Mouse (Mus musculus) limb, embryonic 11.5 days (tissue): ENCODE measurements at regions not wholly inside any gene's neighbourhood (a gene's known extent, or its start where the extent isn't known, plus 50 kb on each side); places are given as distances from the start of the nearest gene placed in this dataset.

Source experiments
- ATAC-seq: fragments of 200-750 bp; cut with Nextera tagmentation; 2 replicates; pipeline ENCODE4 v1.8.0; 2017; ENCODE audit warnings: low read depth; ENCODE audit not compliant: insufficient number of reproducible peaks, low FRiP score, low TSS enrichment
- DNase-seq: peaks from one replicate; pipeline ENCODE4 v3.0.0-alpha.2; 2015; ENCODE audit warnings: low spot score
- H3K27ac ChIP-seq: fragments of 300-500 bp; sonication (generic); replicated peaks from 2 replicates; pipeline ENCODE4 v1.5.1; 2014; ENCODE audit warnings: low read depth, mild to moderate bottlenecking, low read length
- H3K27me3 ChIP-seq: fragments of 300-500 bp; sonication (generic); 2 replicates; pipeline ENCODE4 v1.6.1; 2014; ENCODE audit warnings: mild to moderate bottlenecking, low read length, mixed read lengths; ENCODE audit not compliant: control insufficient read depth, insufficient read depth
- H3K36me3 ChIP-seq: fragments of 300-500 bp; sonication (generic); 2 replicates; pipeline ENCODE4 v1.6.1; 2014; ENCODE audit warnings: mild to moderate bottlenecking, low read length, moderate library complexity, mixed read lengths; ENCODE audit not compliant: control insufficient read depth, insufficient read depth
- H3K4me1 ChIP-seq: fragments of 300-500 bp; sonication (generic); 2 replicates; pipeline ENCODE4 v1.6.1; 2014; ENCODE audit warnings: low read length, mixed read lengths; ENCODE audit not compliant: control insufficient read depth, insufficient read depth
- H3K4me2 ChIP-seq: fragments of 300-500 bp; sonication (generic); 2 replicates; pipeline ENCODE4 v1.6.1; 2014; ENCODE audit warnings: low read depth, mild to moderate bottlenecking, moderate library complexity; ENCODE audit not compliant: severe bottlenecking
- H3K4me3 ChIP-seq: fragments of 300-500 bp; sonication (generic); 2 replicates; pipeline ENCODE4 v1.5.1; 2014; ENCODE audit warnings: low read depth, low read length
- H3K9ac ChIP-seq: fragments of 300-500 bp; sonication (generic); 2 replicates; pipeline ENCODE4 v1.6.1; 2014; ENCODE audit warnings: mild to moderate bottlenecking, low read length
- H3K9me3 ChIP-seq: fragments of 300-500 bp; sonication (generic); 2 replicates; pipeline ENCODE4 v1.6.1; 2016; ENCODE audit warnings: low read length; ENCODE audit not compliant: control insufficient read depth
- WGBS: fragments of 180-500 bp; shearing (Covaris S2); extraction: QIAGEN DNeasy Blood & Tissue Kit; methylation state at CpG from one replicate; pipeline ENCODE4 v1.1.7; 2014; 5-methylcytosine and 5-hydroxymethylcytosine counted together

DNA sequence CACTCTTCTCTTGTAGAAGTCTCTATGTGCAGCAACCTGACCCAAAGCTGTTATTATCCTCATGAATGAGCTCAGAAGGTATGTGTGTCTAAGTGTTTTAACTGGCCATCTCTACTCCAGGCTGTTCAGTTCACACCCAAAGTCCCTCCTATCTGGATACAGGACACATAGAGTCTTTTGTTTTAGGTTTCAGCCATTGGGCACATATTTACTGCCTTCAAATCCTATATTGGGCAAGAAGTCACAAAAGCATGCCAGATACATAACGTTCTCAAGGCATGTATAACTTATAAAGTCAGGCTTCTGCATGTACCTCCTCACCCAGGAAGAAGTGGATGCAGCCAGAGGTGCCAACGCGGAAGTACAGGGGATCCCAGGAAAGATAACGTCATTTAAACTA, 136.6 kb upstream of the Mmadhc start:
- Histone ChIP-seq H3K4me3 (no peak overlapping the region), H3K4me1 (no peaks in the 10 kb centered on the region), H3K4me2 (no peak overlapping the region), H3K9me3 (no peaks in the 10 kb centered on the region), H3K36me3 (no peaks in the 10 kb centered on the region), H3K9ac (no peak overlapping the region), H3K27me3 (no peaks in the 10 kb centered on the region), H3K27ac (no peak overlapping the region)
- no peak for ATAC-seq
- WGBS, result 88% methylated on average over 4 of the region's 4 CpGs
- DNase-seq, result no peak

DNA sequence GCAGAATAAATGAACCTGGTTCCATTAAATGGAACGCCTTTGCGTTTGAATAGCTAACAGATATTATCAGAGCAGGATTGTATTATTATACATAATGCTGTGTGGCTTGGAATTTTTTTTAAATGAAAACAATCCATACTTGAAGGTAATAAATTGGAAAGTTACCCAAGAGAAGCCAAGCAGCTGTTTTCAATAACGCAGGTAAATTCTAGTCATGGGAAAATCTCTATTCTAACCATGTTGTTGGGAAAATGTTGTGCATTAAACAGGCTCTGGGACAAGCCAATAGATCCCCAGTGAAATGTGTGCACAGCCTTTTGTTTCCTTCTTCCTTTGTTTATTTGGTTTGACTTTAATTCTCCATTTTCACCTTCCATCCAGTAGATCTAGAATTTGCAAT, 128.6 kb upstream of the Mmadhc start:
- no peak overlapping the region for H3K4me3 ChIP-seq
- H3K27ac ChIP-seq, result no peak overlapping the region
- H3K9me3 ChIP-seq, result no peaks in the 10 kb centered on the region
- WGBS, result 73% methylated on average over 3 of the region's 3 CpGs
- no peak overlapping the region for H3K4me2 ChIP-seq
- DNase-seq (no peak), ATAC-seq (no peak)
- H3K4me1 ChIP-seq, result no peaks in the 10 kb centered on the region
- no peaks in the 10 kb centered on the region for H3K36me3 ChIP-seq
- H3K27me3 ChIP-seq, result no peaks in the 10 kb centered on the region
- no peak overlapping the region for H3K9ac ChIP-seq

DNA sequence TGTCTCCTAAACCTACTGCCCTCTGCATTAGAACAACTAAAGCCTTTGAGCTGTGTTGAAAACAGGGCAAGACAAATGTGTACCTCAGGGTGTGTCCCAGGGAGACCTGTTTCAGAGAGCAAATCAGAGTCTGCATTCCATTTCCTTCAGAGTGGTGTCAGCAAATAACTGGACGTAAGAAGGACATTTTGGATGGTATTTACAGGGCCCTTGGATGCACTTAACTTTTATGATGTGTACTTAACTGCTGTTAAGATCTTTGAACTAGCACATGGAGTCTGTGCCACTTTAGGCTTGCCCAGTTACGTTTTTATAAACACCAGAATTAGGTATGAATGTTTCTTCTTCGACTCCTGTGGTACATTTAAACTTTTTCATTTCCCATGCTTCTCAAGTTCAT, 123.0 kb upstream of the Mmadhc start:
- Histone ChIP-seq H3K4me2 (no peak overlapping the region), H3K4me1 (0 out of 2 replicates have a peak, but pooled peaks cover 4% of the 10 kb centered on the region), H3K27ac (no peak overlapping the region), H3K9ac (no peak overlapping the region), H3K9me3 (no peaks in the 10 kb centered on the region), H3K27me3 (no peaks in the 10 kb centered on the region), H3K36me3 (no peaks in the 10 kb centered on the region), H3K4me3 (no peak overlapping the region)
- DNase-seq (no peak), ATAC-seq (no peak)
- 24% methylated on average over 3 of the region's 3 CpGs for WGBS

DNA sequence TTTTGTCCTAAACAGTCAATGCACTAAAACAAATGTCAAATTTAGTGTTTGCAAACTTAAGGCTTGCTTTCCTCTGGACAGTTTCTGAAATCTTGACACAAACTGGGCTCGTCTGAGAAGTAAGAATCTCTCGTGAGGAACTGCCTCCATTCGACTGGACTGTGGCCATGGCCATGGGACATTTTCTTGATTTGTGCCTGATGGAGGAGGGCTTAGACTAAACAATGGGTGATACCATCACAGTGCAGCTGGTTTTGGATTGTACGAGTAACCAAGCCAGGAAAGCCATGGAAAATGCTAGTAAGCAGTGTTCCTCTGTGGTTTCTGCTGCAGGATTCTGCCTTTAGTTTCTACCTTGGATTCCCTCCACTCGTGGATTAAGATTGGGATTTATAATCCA, 121.0 kb upstream of the Mmadhc start:
- Histone ChIP-seq H3K9me3 (no peaks in the 10 kb centered on the region), H3K4me2 (no peak overlapping the region), H3K36me3 (no peaks in the 10 kb centered on the region), H3K9ac (no peak overlapping the region), H3K27ac (no peak overlapping the region), H3K4me3 (no peak overlapping the region), H3K4me1 (0 out of 2 replicates have a peak, but pooled peaks cover 4% of the 10 kb centered on the region), H3K27me3 (no peaks in the 10 kb centered on the region)
- ATAC-seq (no peak), DNase-seq (no peak)
- WGBS, result 89% methylated on average over 5 of the region's 5 CpGs

DNA sequence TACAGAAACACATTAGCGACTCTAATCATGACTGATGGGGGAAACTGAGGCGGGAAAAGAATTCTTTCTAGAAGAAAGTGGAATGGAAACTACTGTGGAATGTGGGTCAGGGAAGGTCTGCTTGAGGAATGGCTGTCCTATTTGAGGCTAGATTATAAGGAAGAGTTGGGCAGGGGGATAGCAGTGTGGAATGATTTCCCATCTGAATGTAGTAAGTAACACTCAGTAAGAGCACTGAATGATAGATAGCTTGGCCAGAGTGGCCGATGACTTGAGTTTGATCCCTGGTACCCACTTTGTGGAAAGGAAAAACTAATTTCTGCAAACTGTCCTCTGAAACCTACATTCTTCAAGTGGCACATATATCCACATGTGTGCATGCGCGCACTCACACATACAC, 120.5 kb upstream of the Mmadhc start:
- WGBS, result 91% methylated on average over 5 of the region's 5 CpGs
- no peaks in the 10 kb centered on the region for H3K9me3 ChIP-seq
- H3K4me1 ChIP-seq, result 0 out of 2 replicates have a peak, but pooled peaks cover 4% of the 10 kb centered on the region
- no peaks in the 10 kb centered on the region for H3K36me3 ChIP-seq
- DNase-seq, result no peak
- H3K4me3 ChIP-seq, result no peak overlapping the region
- H3K27ac ChIP-seq, result no peak overlapping the region
- no peak for ATAC-seq
- no peaks in the 10 kb centered on the region for H3K27me3 ChIP-seq
- no peak overlapping the region for H3K4me2 ChIP-seq
- H3K9ac ChIP-seq, result no peak overlapping the region

DNA sequence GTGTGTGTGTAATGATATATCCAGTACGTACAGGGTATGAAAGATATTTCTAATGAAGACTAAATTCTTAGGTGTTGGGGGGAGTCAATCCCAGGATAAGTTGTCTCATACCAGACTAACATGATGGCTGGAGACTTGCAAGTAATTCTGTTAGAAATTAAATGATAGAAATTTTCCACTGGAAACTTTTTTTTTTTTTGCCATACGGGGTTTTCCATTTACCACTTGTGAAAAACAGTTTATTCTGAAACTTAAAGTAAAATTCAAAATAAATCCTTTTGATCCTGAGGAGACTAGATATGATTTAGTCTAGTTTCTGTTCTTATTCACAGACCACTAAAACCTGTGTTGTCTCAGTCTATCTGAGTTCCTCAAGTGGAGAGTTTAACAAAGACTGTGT, 119.5 kb upstream of the Mmadhc start:
- DNase-seq (no peak), ATAC-seq (no peak)
- no peaks in the 10 kb centered on the region for H3K27me3 ChIP-seq
- no peak overlapping the region for H3K4me3 ChIP-seq
- 92% methylated on average over 2 of the region's 2 CpGs for WGBS
- H3K36me3 ChIP-seq, result no peaks in the 10 kb centered on the region
- no peak overlapping the region for H3K27ac ChIP-seq
- H3K9ac ChIP-seq, result no peak overlapping the region
- H3K4me1 ChIP-seq, result 0 out of 2 replicates have a peak, but pooled peaks cover 4% of the 10 kb centered on the region
- H3K4me2 ChIP-seq, result no peak overlapping the region
- H3K9me3 ChIP-seq, result no peaks in the 10 kb centered on the region

DNA sequence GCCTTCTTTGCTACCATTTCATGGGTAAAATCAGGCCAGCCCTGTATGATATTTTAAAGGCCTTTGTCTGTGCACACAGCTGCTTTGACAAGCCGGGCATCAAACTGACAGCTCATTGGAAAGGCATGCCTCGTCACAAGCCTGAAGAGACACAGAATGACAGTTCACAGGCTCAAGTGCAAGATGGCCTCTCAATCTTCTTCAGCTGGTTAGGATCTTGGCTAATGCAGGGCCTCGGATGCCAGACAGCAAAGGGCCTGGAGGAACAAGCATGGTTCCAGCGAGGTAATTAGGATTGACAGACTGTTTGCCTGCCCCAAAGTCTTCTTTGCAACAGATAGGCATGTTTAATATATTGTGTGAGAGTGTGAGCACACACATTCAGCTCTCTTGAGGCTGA, 109.3 kb upstream of the Mmadhc start:
- Histone ChIP-seq H3K36me3 (no peaks in the 10 kb centered on the region), H3K9ac (no peak overlapping the region), H3K9me3 (no peaks in the 10 kb centered on the region), H3K27me3 (no peaks in the 10 kb centered on the region), H3K4me3 (no peak overlapping the region), H3K4me1 (no peaks in the 10 kb centered on the region), H3K4me2 (no peak overlapping the region), H3K27ac (no peak overlapping the region)
- DNase-seq, result no peak
- WGBS, result 80% methylated on average over 4 of the region's 4 CpGs
- ATAC-seq, result no peak

DNA sequence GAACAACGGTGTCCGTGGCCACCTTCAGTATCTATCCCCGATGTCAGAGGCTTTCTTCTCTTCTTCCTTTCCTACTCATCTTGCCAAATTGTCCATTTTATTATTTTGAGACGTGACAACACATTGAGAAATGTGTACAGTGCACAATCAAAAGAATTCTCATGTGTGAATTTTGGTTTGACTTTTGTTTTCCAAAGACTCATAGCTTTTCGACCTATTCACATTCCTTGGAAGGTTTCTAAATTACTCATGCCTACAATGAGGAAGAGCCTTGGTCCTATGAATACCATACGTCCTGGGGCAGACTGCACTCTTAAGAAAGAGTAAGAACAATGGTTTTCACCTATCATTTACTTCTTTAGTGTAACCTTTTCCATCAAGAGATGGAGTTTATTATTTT, 106.5 kb upstream of the Mmadhc start:
- Histone ChIP-seq H3K4me1 (no peaks in the 10 kb centered on the region), H3K27me3 (no peaks in the 10 kb centered on the region), H3K4me2 (no peak overlapping the region), H3K4me3 (no peak overlapping the region), H3K36me3 (no peaks in the 10 kb centered on the region), H3K27ac (no peak overlapping the region), H3K9ac (no peak overlapping the region), H3K9me3 (no peaks in the 10 kb centered on the region)
- 92% methylated on average over 6 of the region's 6 CpGs for WGBS
- DNase-seq (no peak), ATAC-seq (no peak)

DNA sequence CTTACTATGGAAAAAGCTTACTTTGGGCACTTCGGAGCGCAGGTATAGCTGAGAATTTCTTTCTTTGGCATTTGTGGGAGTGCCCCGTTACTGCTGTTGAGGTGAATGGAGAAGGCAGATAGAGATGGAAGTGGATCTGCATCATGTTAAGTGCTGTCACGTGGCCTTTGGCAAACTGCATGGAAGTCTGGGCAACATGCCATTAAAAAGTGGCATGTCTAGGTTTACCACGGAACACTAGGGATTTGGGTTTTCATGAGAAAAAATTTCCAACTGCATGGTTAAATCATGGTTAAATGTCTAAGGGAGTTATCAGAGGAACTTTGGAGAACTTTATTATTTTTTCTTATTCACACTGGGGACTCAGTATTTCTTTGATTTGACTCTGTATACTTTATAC, 102.0 kb upstream of the Mmadhc start:
- DNase-seq (no peak), ATAC-seq (no peak)
- no peak overlapping the region for H3K4me3 ChIP-seq
- H3K9ac ChIP-seq, result no peak overlapping the region
- H3K4me1 ChIP-seq, result no peaks in the 10 kb centered on the region
- WGBS, result 86% methylated on average over 5 of the region's 5 CpGs
- no peak overlapping the region for H3K4me2 ChIP-seq
- H3K36me3 ChIP-seq, result no peaks in the 10 kb centered on the region
- H3K27me3 ChIP-seq, result no peaks in the 10 kb centered on the region
- H3K27ac ChIP-seq, result no peak overlapping the region
- H3K9me3 ChIP-seq, result no peaks in the 10 kb centered on the region
